Mouse (Mus musculus): Measurements from ENCODE around the gene Rchy1. TPM values are rescaled to one million over a fixed set of nuclear protein-coding genes. Genes with fewer than 3 reads are reported as not detected.

Gene Rchy1
- total and polyA plus RNA-seq, 3 experiments, result 24.8 to 74.4 (median 26.9) TPM

GRCm38 (mm10) chr5:91981176-91981840 lies 18.4 kb upstream of the Rchy1 start:
- H3K9me3 ChIP-seq (replicated peaks; ENCODE audit: insufficient read depth, low read length), result no peaks in the 10 kb centered on the region
- H3K27ac ChIP-seq (ENCODE audit: control insufficient read depth, low read depth, low read length), result no peak overlapping the region
- no peaks in the 10 kb centered on the region for H3K27me3 ChIP-seq (ENCODE audit: control insufficient read depth in 1 of 2, insufficient read depth in 2 of 2, low read length in 2 of 2)
- no peak for DNase-seq (ENCODE audit: low read depth, low spot score)
- no peak overlapping the region for H3K4me3 ChIP-seq (ENCODE audit: control insufficient read depth in 1 of 2, insufficient read depth in 1 of 2, low read depth in 2 of 2, low read length in 2 of 2)
- H3K4me1 ChIP-seq (ENCODE audit: control insufficient read depth in 1 of 2, insufficient read depth in 2 of 2, low read length in 2 of 2), result no peaks in the 10 kb centered on the region
- TF ChIP-seq MAZ (IDR thresholded peaks at IDR 0.05; ENCODE audit: low read depth, low read length) (no peak), E2F4 (IDR thresholded peaks at IDR 0.05; ENCODE audit: borderline replicate concordance, low read depth, low read length) (no peak)
- H3K9ac ChIP-seq (ENCODE audit: control insufficient read depth, low read depth, low read length, poor library complexity, severe bottlenecking), result no peak overlapping the region
- no peaks in the 10 kb centered on the region for H3K36me3 ChIP-seq (ENCODE audit: control insufficient read depth in 1 of 2, insufficient read depth in 2 of 2, low read length in 2 of 2)
- no peaks in the 10 kb centered on the region for H3K79me2 ChIP-seq (ENCODE audit: control insufficient read depth, insufficient read depth, low read length, poor library complexity)

- Histone ChIP-seq H3K27ac (ENCODE audit: control insufficient read depth, low read depth, low read length) (no peak overlapping the region), H3K27me3 (ENCODE audit: control insufficient read depth in 1 of 2, insufficient read depth in 2 of 2, low read length in 2 of 2) (no peaks in the 10 kb centered on the region), H3K4me3 (ENCODE audit: control insufficient read depth in 1 of 2, insufficient read depth in 1 of 2, low read depth in 2 of 2, low read length in 2 of 2) (no peak overlapping the region), H3K79me2 (ENCODE audit: control insufficient read depth, insufficient read depth, low read length, poor library complexity) (no peaks in the 10 kb centered on the region), H3K4me1 (ENCODE audit: control insufficient read depth in 1 of 2, insufficient read depth in 2 of 2, low read length in 2 of 2) (no peaks in the 10 kb centered on the region), H3K9me3 (replicated peaks; ENCODE audit: insufficient read depth, low read length) (no peaks in the 10 kb centered on the region), H3K36me3 (ENCODE audit: control insufficient read depth in 1 of 2, insufficient read depth in 2 of 2, low read length in 2 of 2) (no peaks in the 10 kb centered on the region), H3K9ac (ENCODE audit: control insufficient read depth, low read depth, low read length, poor library complexity, severe bottlenecking) (no peak overlapping the region)
- no peak for TF ChIP-seq RCOR1 (IDR thresholded peaks at IDR 0.05; ENCODE audit: low read depth, low read length)
- TF ChIP-seq SIN3A (IDR thresholded peaks at IDR 0.05; ENCODE audit: low read length), result no peak
- DNase-seq (ENCODE audit: low read depth, low spot score), result peak; percentile 44
Measured at GRCm38 (mm10) chr5:91977397-91977770, 14.5 kb upstream of the Rchy1 start.

- Histone ChIP-seq H3K79me2 (ENCODE audit: control insufficient read depth, insufficient read depth, low read length, poor library complexity) (no peaks in the 10 kb centered on the region), H3K27ac (ENCODE audit: control insufficient read depth, low read depth, low read length) (no peak overlapping the region), H3K9ac (ENCODE audit: control insufficient read depth, low read depth, low read length, poor library complexity, severe bottlenecking) (no peak overlapping the region), H3K4me1 (ENCODE audit: control insufficient read depth in 1 of 2, insufficient read depth in 2 of 2, low read length in 2 of 2) (no peaks in the 10 kb centered on the region), H3K27me3 (ENCODE audit: control insufficient read depth in 1 of 2, insufficient read depth in 2 of 2, low read length in 2 of 2) (no peaks in the 10 kb centered on the region), H3K9me3 (replicated peaks; ENCODE audit: insufficient read depth, low read length) (no peaks in the 10 kb centered on the region), H3K36me3 (ENCODE audit: control insufficient read depth in 1 of 2, insufficient read depth in 2 of 2, low read length in 2 of 2) (no peaks in the 10 kb centered on the region), H3K4me3 (ENCODE audit: control insufficient read depth in 1 of 2, insufficient read depth in 1 of 2, low read depth in 2 of 2, low read length in 2 of 2) (no peak overlapping the region)
- DNase-seq (ENCODE audit: low read depth, low spot score), result no peak
- TF ChIP-seq MEF2A (IDR thresholded peaks at IDR 0.05; ENCODE audit: extremely low read depth, insufficient replicate concordance, low read depth, low read length, poor library complexity, severe bottlenecking) (no peak), MAZ (IDR thresholded peaks at IDR 0.05; ENCODE audit: low read depth, low read length) (no peak), ZMIZ1 (IDR thresholded peaks at IDR 0.05; ENCODE audit: low read depth, low read length) (no peak), EP300 (IDR thresholded peaks at IDR 0.05; ENCODE audit: low read depth in 1 of 2, low read length in 2 of 2) (no peak), MAX (IDR thresholded peaks at IDR 0.05; ENCODE audit: low read length) (no peak), KAT2A (conservative IDR thresholded peaks at IDR 0.05; ENCODE audit: low read depth, low read length) (no peak), GABPA (IDR thresholded peaks at IDR 0.05; ENCODE audit: low read depth, low read length) (no peak), NRF1 (IDR thresholded peaks at IDR 0.05; ENCODE audit: insufficient read depth, low read depth, low read length, poor library complexity, severe bottlenecking) (no peak), ELF1 (IDR thresholded peaks at IDR 0.05; ENCODE audit: low read depth, low read length) (no peak), MYB (IDR thresholded peaks at IDR 0.05; ENCODE audit: low read depth, low read length) (no peak), SIN3A (IDR thresholded peaks at IDR 0.05; ENCODE audit: low read length) (no peak), TCF12 (IDR thresholded peaks at IDR 0.05; ENCODE audit: low read depth, low read length) (no peak), MYC (IDR thresholded peaks at IDR 0.05; ENCODE audit: low read depth, low read length) (no peak)
Measured at GRCm38 (mm10) chr5:91976566-91977396, 13.9 kb upstream of the Rchy1 start.

Data from MEL (cell line).